Mouse (Mus musculus): ENCODE measurements at regions not wholly inside any gene's neighbourhood (a gene's known extent, or its start where the extent isn't known, plus 50 kb on each side); places are given as distances from the start of the nearest gene placed in this dataset.
"Not testable (repeated sequence)": the region's sequence is repeated elsewhere in the genome, so short reads cannot be mapped to it uniquely, and the experiment has no call there.

GRCm38 (mm10) chr12:54519370-54519769 is 137.0 kb downstream of the Sptssa start:
- no peak for DNase-seq (ENCODE audit: low read depth, low spot score)

GRCm38 (mm10) chr12:54517265-54517664 is 139.1 kb downstream of the Sptssa start:
- no peak for DNase-seq (ENCODE audit: low read depth, low spot score)

GRCm38 (mm10) chr12:54516463-54516862 is 139.9 kb downstream of the Sptssa start:
- DNase-seq (ENCODE audit: low read depth, low spot score): no peak

- not testable (repeated sequence) for DNase-seq (ENCODE audit: low read depth, low spot score)
Measured at GRCm38 (mm10) chr12:54516039-54516438, 140.3 kb downstream of the Sptssa start.

- DNase-seq (ENCODE audit: low read depth, low spot score): no peak
Measured at GRCm38 (mm10) chr12:54509903-54510302, 146.5 kb downstream of the Sptssa start.

GRCm38 (mm10) chr12:54502775-54503174 is 153.6 kb downstream of the Sptssa start:
- DNase-seq (ENCODE audit: low read depth, low spot score): no peak

- DNase-seq (ENCODE audit: low read depth, low spot score): no peak
Measured at GRCm38 (mm10) chr12:54499963-54500362, 156.4 kb downstream of the Sptssa start.

- no peak for DNase-seq (ENCODE audit: low read depth, low spot score)
Measured at GRCm38 (mm10) chr12:54495701-54496374, 160.5 kb downstream of the Sptssa start.

- DNase-seq (ENCODE audit: low read depth, low spot score): no peak
Measured at GRCm38 (mm10) chr12:54494756-54495375, 161.5 kb downstream of the Sptssa start.

GRCm38 (mm10) chr12:54492737-54493136 is 163.6 kb downstream of the Sptssa start:
- no peak for DNase-seq (ENCODE audit: low read depth, low spot score)

GRCm38 (mm10) chr12:54490460-54490859 is 165.9 kb downstream of the Sptssa start:
- no peak for DNase-seq (ENCODE audit: low read depth, low spot score)

- DNase-seq (ENCODE audit: low read depth, low spot score): peak; percentile 41
Measured at GRCm38 (mm10) chr12:54489675-54490074, 166.7 kb downstream of the Sptssa start.

GRCm38 (mm10) chr12:54487689-54488088 is 168.7 kb downstream of the Sptssa start:
- DNase-seq (ENCODE audit: low read depth, low spot score): no peak

GRCm38 (mm10) chr12:54482020-54482419 is 174.4 kb downstream of the Sptssa start:
- DNase-seq (ENCODE audit: low read depth, low spot score): no peak

- no peak for DNase-seq (ENCODE audit: low read depth, low spot score)
Measured at GRCm38 (mm10) chr12:54479841-54480240, 176.5 kb downstream of the Sptssa start.

- DNase-seq (ENCODE audit: low read depth, low spot score): no peak
Measured at GRCm38 (mm10) chr12:54472881-54473280, 183.5 kb downstream of the Sptssa start.

GRCm38 (mm10) chr12:54472407-54472806 is 184.0 kb downstream of the Sptssa start:
- DNase-seq (ENCODE audit: low read depth, low spot score): no peak

GRCm38 (mm10) chr12:54467635-54468034 is 188.7 kb downstream of the Sptssa start:
- DNase-seq (ENCODE audit: low read depth, low spot score): no peak

- DNase-seq (ENCODE audit: low read depth, low spot score): no peak
Measured at GRCm38 (mm10) chr12:54463806-54464205, 192.6 kb downstream of the Sptssa start.

- no peak for DNase-seq (ENCODE audit: low read depth, low spot score)
Measured at GRCm38 (mm10) chr12:54461411-54461810, 195.0 kb downstream of the Sptssa start.

- no peak for DNase-seq (ENCODE audit: low read depth, low spot score)
Measured at GRCm38 (mm10) chr12:54460135-54460523, 196.2 kb downstream of the Sptssa start.

GRCm38 (mm10) chr12:54459462-54460134 is 196.8 kb downstream of the Sptssa start:
- no peak for DNase-seq (ENCODE audit: low read depth, low spot score)

GRCm38 (mm10) chr12:54456731-54457130 is 199.6 kb downstream of the Sptssa start:
- no peak for DNase-seq (ENCODE audit: low read depth, low spot score)

Data from retina, postnatal 7 days (tissue).